Mouse (Mus musculus): Measurements from ENCODE around the gene Trp53i11.

The Trp53i11 gene

DNA sequence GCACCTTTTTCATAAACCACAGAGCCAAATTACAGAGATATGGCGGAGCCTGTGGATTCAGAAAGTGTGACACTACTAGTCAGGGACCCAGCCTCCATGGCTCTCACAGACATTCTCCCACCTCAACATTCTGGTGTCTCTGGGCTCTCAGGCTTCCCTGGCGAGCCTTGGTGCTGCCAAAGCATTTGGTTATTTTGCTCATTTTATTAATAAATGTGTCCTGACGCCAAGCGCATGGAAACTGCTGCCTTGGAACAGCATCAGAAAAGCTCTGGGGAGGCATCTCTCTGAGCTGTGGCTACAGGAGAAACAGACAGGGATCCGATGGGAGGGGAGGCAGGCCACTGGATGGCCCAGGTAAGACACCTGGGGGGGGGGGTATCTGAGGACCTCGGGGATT, 15.4 kb upstream of the Trp53i11 start:
- DNase-seq (ENCODE audit: low read depth), result no peak

DNA sequence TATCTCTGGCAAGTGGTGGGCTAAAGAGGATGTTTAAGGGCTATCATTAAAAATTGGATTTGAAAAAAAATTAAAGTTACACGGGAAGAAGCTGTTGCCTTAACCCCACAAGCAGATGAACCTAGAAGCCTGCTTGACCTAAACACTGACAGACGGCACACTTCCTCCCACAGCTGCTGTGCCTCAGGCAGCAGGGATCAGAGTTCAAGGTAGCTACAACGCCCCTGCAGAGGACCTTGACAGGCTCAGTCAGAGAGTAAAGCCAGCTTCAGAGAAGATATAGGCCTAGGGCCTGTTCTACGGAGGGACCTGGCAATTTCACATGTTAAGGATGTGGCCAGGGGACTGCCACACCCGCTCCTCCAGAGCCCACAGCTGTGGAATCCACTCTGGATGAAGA, 14.9 kb upstream of the Trp53i11 start:
- no peak for DNase-seq (ENCODE audit: low read depth)

DNA sequence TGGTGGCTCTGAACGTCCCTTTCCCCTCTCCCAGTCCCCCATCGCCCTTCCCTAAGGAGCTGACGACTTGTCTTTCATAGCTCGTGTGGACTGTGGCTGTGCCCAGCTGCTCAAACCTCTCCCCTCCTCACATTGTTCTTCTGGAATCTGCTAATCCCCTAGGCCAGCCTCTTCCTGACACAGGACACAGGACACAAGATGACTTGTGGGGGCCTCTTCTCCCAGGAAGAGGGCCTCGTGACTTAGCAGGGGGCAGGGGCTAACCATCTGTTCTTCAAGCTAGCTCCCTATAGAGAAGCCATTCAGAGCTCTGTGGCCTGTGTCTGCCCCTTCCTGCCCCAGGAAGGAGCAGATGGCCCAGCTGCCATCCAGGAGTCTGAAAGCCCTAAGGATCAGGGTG, 13.2 kb upstream of the Trp53i11 start:
- DNase-seq (ENCODE audit: low read depth), result no peak

DNA sequence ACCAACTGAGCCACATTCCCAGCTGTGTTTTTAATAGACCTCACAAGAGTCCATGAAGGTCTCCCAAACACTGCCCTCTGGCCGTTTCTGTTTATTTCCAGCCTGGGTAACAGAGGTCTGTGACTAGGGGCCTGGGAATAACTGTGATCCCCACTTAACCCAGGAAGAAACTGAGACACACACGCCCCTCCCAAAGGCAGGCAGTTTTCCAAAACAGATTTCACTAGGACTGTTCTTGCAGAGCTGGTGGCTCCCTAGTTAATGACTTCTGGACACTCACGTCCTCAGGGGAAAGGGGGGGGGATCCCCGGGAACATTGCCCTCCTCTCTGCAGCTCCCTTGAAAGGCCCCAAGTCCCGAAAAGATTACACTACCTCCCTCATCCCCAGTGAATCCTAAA, 12.1 kb upstream of the Trp53i11 start:
- no peak for DNase-seq (ENCODE audit: low read depth)

DNA sequence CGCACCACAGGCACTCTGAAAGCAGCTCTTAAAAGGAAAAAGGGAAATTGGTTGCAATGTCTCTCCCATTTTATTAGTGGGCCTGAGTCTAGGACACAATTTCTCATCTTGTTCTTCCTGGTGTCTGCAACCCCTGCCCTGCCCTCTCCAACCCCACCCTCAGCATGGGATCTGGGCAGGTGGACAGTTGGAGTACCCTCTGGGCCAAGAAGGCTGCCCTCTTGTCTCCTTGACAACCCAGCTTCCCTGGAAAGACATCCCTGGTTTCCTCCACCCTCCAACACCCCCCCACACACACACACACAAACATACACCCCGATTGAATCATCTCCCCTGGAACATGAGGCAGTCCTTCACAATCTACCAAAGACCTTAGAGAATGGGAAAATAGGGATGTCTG, 11.6 kb upstream of the Trp53i11 start:
- no peak for DNase-seq (ENCODE audit: low read depth)

DNA sequence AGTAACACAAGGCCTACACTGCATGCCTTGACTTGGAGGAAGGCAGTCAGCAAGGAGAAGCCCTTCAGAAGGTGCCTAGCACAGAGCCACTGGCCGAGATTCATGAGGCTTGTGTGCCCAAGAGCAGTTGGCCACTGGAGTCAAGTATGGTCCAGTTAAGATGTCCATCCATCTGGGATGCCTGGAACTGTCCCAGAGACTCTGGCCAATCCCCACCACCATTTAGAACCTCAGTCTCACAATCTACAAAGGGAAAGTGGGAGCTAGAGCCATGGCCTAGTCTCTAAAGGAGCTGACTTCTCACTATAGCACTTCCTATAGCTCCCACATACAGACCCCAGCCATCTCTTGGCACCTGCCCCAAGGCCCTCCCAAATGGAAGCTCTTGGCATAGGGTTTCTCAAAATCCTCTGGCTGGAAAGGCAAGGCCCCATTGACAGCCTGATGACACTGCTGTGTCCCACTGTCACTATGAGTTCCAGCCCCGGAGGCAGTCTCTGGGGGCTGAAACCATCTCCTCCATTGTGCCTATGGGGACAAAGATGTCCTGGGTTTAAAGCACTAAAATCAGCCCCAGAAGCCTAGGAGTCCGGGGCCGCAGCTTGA, 11.1 kb upstream of the Trp53i11 start:
- DNase-seq (ENCODE audit: low read depth), result no peak

- DNase-seq (ENCODE audit: low read depth), result no peak
Measured at GRCm38 (mm10) chr2:93176871-93177667, 10.3 kb upstream of the Trp53i11 start.

- DNase-seq (ENCODE audit: low read depth), result no peak
Measured at GRCm38 (mm10) chr2:93177668-93178312, 9.6 kb upstream of the Trp53i11 start.

GRCm38 (mm10) chr2:93178313-93178677, 9.1 kb upstream of the Trp53i11 start:
- no peak for DNase-seq (ENCODE audit: low read depth)

GRCm38 (mm10) chr2:93179603-93180002, 7.7 kb upstream of the Trp53i11 start:
- no peak for DNase-seq (ENCODE audit: low read depth)

- no peak for DNase-seq (ENCODE audit: low read depth)
Measured at GRCm38 (mm10) chr2:93180077-93180844, 7.1 kb upstream of the Trp53i11 start.

DNA sequence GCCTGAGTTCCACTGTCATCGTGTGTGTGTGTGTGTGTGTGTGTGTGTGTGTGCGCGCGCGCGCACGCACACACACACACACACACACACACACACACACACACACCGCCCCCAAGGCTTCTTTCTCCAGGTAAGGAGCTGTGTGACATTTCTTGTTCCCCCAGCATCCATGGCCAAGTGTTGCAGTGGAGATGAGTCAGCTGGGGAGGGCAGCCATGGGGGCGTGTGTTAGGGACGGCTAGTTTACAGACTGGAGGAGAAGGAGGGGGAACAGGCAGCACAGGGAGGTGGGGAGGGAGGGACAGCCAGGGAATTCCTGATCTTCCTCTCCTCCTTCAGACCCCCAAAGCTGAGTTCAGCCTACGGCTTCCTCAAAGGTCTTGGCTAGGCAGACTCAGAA, 4.5 kb upstream of the Trp53i11 start:
- no peak for DNase-seq (ENCODE audit: low read depth)

GRCm38 (mm10) chr2:93188020-93188760, 842 bp downstream of the Trp53i11 start:
- no peak for DNase-seq (ENCODE audit: low read depth)

DNA sequence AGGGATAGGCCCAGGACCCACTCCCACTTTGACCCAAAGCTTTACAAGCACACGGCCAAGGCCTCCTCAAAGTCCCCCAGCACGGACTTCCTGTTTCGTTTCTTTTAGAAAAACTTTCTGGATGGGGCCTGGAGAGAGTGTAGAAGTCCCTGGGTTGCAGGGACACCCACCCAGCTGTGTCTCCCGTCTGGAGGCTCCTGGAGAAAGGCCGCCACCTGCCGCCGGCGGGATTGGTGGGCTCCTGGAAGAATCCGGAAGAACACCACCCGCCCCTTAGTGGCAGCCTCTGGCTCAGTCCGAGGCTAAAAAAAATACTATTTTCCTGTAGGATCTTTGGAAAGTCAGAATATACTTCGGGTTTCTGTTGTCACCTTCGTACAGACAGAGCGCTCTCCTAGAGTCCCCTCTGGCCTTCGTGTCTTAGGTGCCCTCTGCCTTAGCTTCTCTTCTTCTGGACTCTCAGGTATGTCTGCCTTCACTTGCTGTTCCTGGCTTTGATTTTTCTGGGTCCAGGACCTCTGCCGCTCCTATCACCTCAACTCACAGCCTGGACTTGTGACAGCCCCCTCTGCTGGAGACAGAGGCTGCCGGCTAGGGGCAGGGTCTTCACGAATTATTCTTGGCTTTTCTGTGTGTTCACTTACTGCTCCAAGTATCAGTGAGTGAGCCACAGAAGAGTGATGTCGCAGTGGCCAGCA, 1.6 kb downstream of the Trp53i11 start:
- DNase-seq (ENCODE audit: low read depth), result no peak

DNA sequence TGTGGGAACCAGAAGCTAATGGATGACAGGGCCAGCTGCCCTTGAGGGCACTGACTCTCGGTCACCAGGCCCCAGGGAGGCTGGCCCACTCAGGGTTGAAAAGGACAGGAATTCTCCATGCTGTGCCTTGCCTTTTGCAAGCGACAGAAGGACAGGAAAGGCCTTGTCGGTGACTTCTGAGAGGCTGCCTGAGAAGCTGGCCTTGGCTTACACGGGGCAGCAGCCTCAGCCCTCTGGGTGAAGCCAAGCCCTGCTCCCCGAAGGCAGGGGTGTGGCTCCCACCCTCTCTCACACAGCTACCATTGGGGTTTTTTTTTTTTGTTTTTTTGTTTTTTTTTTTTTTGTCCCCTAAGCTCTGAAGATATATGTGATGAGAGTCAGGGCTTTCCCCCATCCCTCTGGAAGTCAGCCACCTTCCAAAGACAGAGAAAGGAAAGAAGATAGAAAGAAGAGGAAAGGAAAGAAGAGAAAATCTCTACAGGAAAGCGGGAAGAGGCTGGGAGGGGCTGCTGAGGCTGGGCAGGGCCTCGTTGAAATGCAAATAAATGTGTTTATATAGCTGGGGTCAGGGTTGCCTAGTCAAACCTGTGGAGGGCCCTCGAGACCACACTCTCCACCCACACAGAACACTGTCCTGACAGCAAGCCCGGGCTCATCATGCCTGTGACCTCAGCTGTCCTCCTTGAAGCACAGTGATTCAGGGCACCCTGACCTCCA, 3.6 kb downstream of the Trp53i11 start:
- DNase-seq (ENCODE audit: low read depth), result no peak

DNA sequence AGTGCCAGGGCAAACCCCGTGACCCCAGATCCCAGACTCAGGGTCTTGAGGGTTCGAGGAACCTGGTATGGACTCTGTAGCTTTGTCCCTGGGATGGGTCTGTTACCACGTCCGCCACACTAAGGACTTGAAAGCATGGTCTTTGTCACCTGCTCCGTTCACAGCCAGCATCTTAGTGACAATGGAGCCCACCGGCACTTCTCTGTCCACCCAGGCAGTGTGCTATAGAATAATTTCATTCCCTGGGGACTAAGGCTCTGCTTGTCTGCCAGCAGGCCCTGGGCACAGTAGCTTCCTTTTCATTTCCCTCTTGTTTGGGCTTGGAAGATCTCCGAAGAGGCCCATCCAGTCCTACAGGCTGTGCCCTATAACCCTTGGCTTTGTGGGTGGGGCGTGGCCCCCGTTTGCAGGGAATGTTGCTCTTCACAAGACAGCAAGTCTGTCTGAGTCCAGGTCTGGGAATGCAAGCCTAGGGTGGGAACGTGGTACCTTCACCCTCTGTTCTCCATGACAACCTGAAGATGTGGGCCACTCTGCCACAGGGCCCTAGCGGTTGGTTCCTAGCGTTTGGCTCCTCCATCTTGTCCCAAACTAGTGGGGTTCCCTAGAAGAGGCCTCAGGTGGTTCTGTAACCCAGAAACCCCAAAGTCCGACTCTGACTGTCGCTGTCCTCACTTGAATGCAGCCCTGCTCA, 4.3 kb downstream of the Trp53i11 start:
- no peak for DNase-seq (ENCODE audit: low read depth)

- DNase-seq (ENCODE audit: low read depth), result no peak
Measured at GRCm38 (mm10) chr2:93192182-93192560, 4.8 kb downstream of the Trp53i11 start.

DNA sequence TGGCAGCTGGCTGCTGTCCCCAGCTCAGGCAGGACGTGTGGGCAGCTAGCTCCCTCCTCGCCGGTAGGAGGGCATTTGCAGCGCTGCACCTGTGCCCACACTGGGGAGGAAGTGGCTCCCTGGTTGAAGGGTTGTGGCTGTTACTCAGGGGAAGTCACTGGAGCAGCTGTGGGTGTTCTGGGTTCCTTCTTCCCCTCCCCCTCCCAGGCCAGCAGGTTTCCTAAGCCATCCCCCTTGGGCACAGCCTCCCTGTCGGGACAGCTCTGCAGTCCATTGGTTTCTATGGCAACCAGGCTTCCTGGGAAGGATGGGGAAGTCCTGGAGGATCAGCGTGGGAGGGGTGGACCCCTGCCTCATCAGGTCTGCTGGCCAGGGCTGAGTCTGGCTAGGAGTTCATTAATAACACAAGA, 5.3 kb downstream of the Trp53i11 start:
- DNase-seq (ENCODE audit: low read depth), result peak; percentile 52

DNA sequence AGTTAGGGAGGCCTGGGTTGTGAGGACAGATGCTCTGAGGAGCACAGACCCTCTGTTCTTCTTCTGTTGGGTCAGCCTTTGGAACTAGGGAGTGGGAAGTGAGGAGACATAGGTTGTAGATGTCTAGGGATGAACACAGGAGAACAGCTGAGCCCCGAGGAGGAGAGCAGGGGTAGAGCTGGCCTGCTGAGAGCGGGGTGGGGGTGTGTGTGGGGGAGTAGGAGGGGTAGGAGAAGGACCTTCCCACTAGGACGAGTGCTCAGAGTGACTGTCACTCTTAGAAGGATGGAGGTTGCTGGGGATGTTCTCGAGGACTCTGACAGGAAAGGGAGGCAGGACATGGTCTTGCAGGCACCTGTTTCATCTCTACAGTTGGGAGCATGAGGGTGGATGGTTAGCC, 6.5 kb downstream of the Trp53i11 start:
- no peak for DNase-seq (ENCODE audit: low read depth)

DNA sequence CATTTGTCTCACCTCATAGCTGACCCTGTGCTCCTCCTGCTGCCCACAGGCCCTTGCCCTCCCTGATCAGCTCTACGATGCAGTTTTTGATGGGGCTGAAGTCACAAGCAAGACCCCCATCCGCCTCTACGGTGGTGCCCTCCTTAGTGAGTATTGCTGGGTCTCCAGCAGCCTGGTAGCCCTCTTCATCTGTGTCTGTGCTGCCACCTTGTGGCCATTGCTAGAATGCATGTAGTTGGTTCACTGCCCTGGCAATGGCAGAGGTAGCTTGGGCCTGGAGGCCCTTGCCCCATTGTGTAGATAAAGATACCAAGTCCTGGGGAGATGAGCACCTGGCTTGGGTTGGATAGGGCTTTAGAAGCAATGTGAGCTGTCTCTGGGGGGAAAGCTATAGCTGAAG, 11.5 kb downstream of the Trp53i11 start:
- peak; percentile 80 for DNase-seq (ENCODE audit: low read depth)
